In the genomic region with DNA sequence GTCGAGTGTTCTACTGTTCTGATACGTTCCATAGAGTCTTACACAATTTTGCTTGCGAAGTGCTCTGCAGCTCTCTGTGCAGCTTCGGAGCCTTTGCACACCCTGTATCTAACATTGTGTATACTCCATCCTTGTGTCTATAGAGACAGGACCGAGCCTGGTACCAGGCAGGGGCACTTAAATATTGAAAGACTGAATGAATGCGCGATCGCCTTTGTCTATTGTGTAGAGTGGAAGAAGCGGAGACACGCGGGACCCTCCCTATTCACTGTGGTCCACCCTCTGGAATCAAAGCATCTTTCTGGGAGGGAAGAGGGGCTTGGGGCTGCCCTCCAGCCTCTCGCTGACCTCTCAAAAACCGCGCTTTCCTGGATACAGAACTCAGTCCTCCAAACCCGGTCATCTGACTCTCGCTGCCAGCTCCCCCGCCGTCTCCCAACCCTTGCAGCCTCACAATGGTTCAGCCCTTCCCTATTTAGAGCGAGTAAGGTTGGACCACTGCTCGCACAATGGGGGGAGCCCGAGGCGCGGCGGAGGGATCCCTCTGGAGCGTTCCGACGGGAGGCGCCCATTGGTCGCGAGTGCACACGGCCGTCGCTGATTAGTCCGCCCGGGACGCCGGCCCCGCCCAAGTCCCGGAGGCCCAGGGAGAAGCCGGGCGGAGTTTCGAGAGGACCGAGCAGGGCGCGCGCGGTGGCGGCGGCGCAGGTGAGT, we compare ENCODE assay signal across 8 mouse cellular contexts. TPM values are rescaled to one million over a fixed set of nuclear protein-coding genes. Genes with fewer than 3 reads are reported as not detected.
DNase-seq lines count a peak whose midpoint lies in the region; ATAC-seq lines count a peak whose summit lies in the region.

A gene (plus strand): TSS at position 648 of the 714 bp plus-strand sequence.

- peaks cover 30% of the 10 kb centered on the region for H3K4me1 ChIP-seq in heart, embryonic 10.5 days
- H3K4me1 ChIP-seq in kidney, embryonic 15.5 days: peaks cover 42% of the 10 kb centered on the region

- peak within 1 kb of the TSS; percentile 73 for H3K9ac ChIP-seq in kidney, embryonic 15.5 days

- peaks cover 9% of the 10 kb centered on the region for H3K36me3 ChIP-seq in heart, embryonic 10.5 days
- H3K36me3 ChIP-seq in kidney, embryonic 15.5 days: peaks cover 16% of the 10 kb centered on the region

- peak; percentile 94 to 96 for DNase-seq in B cell, adult 2 months
- peak; percentile 100 for DNase-seq in brain, adult 2 months (ENCODE audit: low read depth, low spot score)
- peak; percentile 99 for DNase-seq in heart, embryonic 10.5 days (ENCODE audit: low spot score)
- DNase-seq in liver: peak; percentile 97
- peak; percentile 95 to 97 for DNase-seq in spleen, postnatal 4 days (ENCODE audit: low spot score in 2 of 2)

- 4% methylated on average over 50 of the region's 50 CpGs for WGBS in heart, embryonic 10.5 days
- WGBS in kidney, embryonic 15.5 days: 4% methylated on average over 50 of the region's 50 CpGs

- peak within 1 kb of the TSS; percentile 72 for H3K4me3 ChIP-seq in heart, embryonic 10.5 days
- H3K4me3 ChIP-seq in kidney, embryonic 15.5 days (replicated peaks): peak within 1 kb of the TSS; percentile 76

- no peaks in the 10 kb centered on the region for H3K27me3 ChIP-seq in heart, embryonic 10.5 days (ENCODE audit: insufficient read depth, poor library complexity, severe bottlenecking)
- H3K27me3 ChIP-seq in kidney, embryonic 15.5 days: no peaks in the 10 kb centered on the region

- H3K4me2 ChIP-seq in kidney, embryonic 15.5 days: peak within 1 kb of the TSS; percentile 89

- H3K9me3 ChIP-seq in heart, embryonic 10.5 days: no peaks in the 10 kb centered on the region
- H3K9me3 ChIP-seq in kidney, embryonic 15.5 days (replicated peaks): no peaks in the 10 kb centered on the region

- ATAC-seq in erythroblast, adult 5-6 weeks (replicated peaks; ENCODE audit: low FRiP score, poor library complexity, severe bottlenecking): peak; percentile 95
- ATAC-seq in kidney, embryonic 15.5 days (replicated peaks; ENCODE audit: low FRiP score): peak; percentile 96
- ATAC-seq in monocyte, adult 5-6 weeks (replicated peaks; ENCODE audit: insufficient number of reproducible peaks, low FRiP score, low TSS enrichment, poor library complexity, severe bottlenecking): peak; percentile 96

- peak within 1 kb of the TSS; percentile 95 for H3K27ac ChIP-seq in heart, embryonic 10.5 days
- H3K27ac ChIP-seq in kidney, embryonic 15.5 days: peak within 1 kb of the TSS; percentile 85

RNA-seq across cellular contexts. Expression of the gene that starts here (rescaled TPM):
- total RNA-seq in erythroblast, adult 5-6 weeks (2015; ENCODE audit: low replicate concordance): 4.4 and 16.7 TPM in 2 replicates
- total RNA-seq in erythroblast, adult 5-6 weeks (2017; ENCODE audit: low replicate concordance): 5.2 and 8.6 TPM in 2 replicates
- 204 and 214 TPM in 2 replicates for polyA plus RNA-seq in heart, embryonic 10.5 days (2016; fragmentation: Nextera tagmentation; extraction: Ambion mirVana)
- polyA plus RNA-seq in kidney, embryonic 15.5 days (2015; fragmentation: Nextera tagmentation; extraction: Ambion mirVana): 220 and 221 TPM in 2 replicates
- 9.5 to 21.9 TPM (median 10.0 TPM) in 3 replicates for total RNA-seq in monocyte, adult 5-6 weeks (2017)

Comparison
In these comparisons a context has a peak if more than half of its experiments do, and no peak if none do; other contexts are left out.
1. Peak in every context shown above with its lines: DNase-seq, ATAC-seq, H3K4me3 ChIP-seq and H3K27ac ChIP-seq.